Mouse (Mus musculus) CD8-positive naive resting alpha-beta T cell, adult 2 months (primary cell): ENCODE results near the gene Plk3.

ENCODE experiments used
- DNase-seq, 2 experiments: peaks; one replicate each; pipeline ENCODE4 v3.0.0; 2022; ENCODE audit warnings: low read depth in 2 of 2, low spot score in 2 of 2

Plk3 gene

DNA sequence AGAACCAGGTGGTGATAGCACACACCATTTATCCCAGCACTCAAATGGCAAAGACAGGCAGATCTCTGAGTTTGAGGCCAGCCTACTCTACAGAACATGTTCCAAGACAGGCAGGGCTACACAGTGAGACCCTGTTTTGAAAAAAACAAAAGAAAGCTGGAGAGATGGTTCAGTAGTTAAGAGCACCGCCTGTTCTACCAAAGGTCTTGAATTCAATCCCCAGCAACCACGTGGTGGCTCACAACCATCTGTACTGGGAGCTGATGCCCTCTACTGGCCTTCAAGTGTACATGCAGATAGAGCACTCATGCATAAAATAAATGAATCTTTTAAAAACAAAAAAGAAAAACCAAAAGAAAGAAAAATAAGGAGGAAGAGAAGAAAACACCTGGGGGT is 5.5 kb upstream of the Plk3 start:
- peak; percentile 41 to 55 for DNase-seq

GRCm38 (mm10) chr4:117138295-117139216 is 4.8 kb upstream of the Plk3 start:
- no peak for DNase-seq

GRCm38 (mm10) chr4:117136034-117136433 is 2.3 kb upstream of the Plk3 start:
- no peak for DNase-seq

DNA sequence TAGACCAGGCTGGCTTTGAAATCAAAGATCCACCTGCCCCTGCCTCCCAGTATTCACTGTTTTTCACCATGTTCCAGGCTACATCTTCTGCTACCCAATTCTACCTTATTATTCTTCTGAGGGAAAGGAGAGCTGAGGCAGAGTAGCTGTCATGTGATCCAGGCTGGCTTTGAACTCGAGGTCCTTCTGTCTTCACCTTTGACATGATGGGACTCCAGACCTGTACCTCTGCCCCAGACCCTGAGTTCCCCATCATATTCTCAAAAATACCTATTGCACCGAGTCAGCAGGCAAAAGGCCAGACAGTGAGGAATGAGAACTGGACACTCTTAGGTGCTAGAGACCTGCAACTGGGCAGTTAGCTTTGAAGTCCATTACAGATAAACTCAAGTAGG is 835 bp upstream of the Plk3 start:
- DNase-seq, result no peak

DNA sequence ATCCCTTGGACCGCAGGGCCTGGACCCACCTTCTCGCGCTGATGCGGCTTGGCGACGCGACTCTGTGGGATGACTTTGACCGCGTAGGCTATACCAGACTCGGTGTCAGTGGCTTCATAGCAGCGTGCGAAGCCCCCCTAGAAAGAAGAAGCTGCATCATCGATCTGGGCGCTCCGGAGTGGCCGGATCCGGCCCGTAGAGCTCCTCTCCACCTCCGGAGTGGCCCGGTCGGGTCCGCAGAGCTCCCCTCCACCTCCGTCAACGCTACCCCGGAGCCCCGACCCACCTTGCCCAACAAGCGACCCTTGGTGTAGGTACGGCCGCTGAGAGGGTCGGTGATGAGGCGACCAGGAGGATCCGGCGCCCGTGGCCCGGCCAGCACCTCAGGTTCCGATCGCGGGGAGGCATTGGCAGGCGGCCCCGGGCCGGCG is 382 bp downstream of the Plk3 start:
- no peak for DNase-seq

GRCm38 (mm10) chr4:117132794-117133143 is 994 bp downstream of the Plk3 start:
- no peak for DNase-seq

GRCm38 (mm10) chr4:117131890-117132793 is 1.6 kb downstream of the Plk3 start:
- no peak for DNase-seq

DNA sequence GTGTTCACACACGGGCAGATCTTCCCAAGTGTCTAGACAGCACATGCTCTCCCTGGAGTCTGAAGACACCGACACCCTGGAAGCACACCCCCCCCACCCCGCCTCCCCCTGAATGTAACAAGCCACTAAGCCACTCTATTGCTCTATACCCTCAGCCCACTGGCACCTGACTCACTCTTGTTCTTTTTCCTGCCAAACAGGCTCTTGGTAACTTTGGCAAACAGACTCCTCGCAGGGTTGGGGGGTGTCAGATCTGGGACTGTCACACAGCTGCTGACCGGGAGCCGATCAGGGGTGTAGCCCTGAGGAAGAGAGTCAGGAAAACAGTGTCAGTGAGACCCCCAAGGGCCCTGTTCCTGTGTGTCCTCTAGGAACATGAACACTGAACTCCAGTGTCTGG is 2.6 kb downstream of the Plk3 start:
- DNase-seq, result no peak

GRCm38 (mm10) chr4:117130790-117131189 is 3.0 kb downstream of the Plk3 start:
- DNase-seq, result no peak

GRCm38 (mm10) chr4:117127991-117128686 is 5.6 kb downstream of the Plk3 start:
- DNase-seq, result no peak

DNA sequence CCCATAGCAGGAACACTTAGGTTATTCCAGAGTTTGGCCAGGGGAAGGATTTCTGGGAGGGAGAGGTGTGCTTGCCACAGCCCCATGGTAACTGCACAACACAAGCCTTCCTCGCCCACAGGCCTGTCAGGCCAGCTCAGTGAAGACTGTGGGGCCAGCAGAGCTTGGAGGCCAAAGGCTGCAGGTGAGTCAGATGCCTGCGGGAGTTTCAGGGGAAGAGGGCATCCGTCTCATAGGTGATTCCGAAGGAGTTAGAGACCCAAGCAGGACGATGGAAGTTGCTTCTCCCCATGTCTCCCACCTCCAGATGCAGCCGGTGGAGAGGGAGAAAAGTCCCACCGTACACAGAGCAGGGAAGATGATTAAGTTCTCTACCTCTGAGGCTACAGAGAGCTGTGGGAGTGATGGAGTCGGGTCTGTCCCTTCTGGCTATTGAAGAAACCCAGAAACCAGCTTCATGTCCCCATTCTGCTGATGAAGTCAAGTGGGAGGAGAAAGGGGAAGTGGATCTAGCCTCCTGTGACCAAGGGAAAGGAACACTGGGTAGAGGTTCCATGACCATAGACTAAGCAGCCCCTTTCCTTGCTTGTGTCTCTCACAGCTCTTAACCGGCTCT is 7.0 kb downstream of the Plk3 start, which contains the start of gene Tctex1d4:
TSS of gene Tctex1d4 (plus strand) at position 120 of the 616 bp plus-strand sequence.
- no peak for DNase-seq

DNA sequence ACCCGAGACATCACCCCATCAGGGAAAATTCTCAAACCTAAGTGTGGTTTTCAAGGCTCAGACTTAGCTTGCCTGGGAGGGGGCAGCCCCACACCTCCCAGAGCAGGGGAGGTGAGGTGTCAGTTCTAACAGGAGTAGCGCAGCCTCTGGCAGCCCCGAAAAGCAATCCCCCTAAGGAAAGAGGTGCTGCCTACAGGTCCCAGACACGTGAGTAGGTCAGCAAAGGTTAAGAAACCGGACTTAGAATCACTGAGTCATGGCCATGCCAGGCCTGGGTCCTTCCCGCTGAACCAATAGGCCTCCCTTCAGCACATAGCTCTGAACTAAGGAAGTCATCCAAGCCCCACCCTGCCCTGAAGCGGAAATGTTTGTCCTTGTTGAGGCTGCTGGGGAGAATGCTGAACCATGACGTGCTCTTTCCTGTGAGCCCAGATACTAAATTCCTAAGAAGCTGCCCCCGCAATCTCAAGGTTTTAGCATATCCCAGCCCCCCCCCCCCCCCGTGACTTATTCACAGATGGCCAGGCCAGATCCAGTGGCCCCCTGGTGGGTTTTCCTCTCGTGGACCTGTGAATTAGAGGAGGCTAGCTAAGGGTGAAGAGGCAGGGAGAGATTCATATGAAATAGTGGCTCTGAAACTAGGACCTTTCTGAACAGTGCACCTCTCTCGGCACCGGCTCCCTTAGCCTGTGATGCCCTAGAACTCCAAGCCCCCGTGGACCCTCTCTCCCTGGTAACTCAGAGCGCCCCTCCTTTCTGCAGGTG is 7.7 kb downstream of the Plk3 start:
- DNase-seq, result peak; percentile 59 to 60

- DNase-seq, result no peak
Measured at GRCm38 (mm10) chr4:117125348-117125909, 8.3 kb downstream of the Plk3 start, which contains the start of gene Btbd19. Gene Btbd19, minus strand, starts transcription at chr4:117125725.

DNA sequence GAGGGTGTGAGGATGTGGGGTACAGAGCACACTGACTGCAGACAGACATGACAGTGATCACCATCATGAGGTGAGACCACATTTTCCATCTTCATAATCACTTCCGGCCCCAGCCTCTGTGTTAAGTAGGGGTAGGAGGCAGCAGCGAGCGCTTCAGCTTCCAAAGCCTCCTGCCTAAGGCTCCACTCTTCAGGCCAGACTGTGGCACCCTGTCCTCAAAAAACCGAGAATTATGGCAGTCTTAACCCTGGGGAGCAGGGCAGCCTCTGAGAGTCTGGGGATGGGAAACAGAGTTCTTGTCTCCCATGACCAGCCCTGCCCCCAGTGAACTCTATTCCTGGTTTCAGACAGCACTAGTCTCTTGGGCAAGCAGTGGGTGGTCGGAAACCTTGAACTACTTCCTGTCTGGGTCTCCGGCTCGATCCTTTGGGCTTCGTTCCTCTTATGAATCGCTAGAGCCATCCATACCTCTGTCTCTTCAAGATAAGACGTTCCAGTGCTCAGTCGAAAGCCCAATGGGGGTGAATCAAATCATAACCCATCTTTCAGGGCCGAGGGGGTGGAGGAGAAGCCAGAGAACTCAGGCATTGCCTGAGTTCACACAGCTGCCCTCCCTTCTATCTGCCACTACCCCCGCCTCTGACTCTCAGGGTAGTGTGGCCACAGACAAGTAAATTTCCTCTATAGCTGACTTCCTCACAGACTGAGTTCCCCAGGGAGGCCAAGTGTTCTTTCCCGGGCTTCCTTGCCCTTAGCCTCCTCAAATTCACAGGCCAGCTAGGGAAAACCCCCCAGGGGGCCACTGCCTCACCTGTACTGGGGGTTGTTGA is 9.0 kb downstream of the Plk3 start:
- peak; percentile 75 to 80 for DNase-seq

DNA sequence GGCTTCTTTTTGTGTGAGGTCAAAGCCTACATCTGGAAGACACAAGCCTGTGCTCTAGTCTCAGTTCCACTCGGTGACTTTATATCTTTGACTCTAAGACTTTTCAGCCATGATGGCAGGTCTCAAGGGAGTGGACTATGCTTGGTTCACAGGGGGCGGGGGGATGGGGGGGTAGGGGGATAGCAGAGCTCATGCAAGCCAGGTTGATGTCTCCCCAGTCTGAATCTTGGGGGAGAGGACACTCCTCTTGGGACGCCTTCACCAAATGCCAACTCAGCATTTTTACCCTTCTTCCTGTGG is 9.6 kb downstream of the Plk3 start:
- DNase-seq, result no peak

DNA sequence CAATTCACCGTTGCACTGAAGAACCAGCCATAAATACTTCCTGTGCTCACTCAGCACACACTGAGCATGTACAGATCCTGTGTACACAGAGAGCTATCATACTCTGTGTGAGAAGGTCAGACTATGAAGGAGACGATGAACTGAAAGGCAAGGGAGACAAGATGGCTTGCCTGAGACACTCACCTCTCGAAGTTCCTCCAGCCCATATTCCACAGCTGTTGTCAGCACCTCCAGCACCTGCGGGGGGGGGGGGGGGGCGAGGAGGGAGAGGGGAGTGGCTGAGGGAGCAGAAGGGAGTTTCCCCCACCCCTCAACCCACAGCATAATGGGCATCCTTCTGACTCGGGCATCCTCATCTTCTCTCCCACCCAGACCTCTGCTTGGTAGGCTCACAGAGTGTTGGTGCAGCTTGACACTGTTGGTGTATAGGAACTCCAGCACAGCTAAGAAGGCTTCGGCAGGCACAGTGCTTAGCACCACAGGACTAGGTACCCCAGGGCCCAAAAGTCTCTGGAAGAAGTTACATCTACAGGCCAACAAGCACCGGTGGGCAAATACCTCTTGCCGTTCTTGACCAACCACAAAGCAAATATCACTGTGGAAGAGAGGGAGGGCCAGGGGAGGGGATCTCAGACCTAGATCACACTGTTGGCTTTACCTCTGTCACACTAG is 10.1 kb downstream of the Plk3 start:
- no peak for DNase-seq

DNA sequence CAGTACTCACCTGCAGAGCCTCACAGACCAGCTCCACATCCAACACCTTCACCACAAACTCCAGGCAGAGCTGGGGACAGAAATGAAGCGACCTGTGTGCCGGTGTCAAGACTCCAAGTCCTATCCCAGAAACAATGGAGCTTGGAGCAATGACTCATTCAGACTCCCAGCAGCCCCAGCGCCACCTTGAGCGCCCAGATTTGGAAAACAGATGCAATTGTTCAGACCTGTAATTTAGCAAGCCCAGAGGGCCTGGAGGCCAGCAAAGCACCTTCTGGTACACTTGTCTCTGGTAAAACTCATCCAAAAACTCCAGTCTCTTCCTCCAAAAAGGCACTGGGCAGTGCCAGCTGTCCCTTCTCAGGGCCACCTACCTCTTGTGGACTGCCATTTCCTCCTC is 11.6 kb downstream of the Plk3 start:
- no peak for DNase-seq
